In genomic region chr1:89070103-89070700, GRCm38 (mm10) we compare ENCODE assay signal across 8 mouse cellular contexts. TPM values are rescaled to one million over a fixed set of nuclear protein-coding genes. Genes with fewer than 3 reads are reported as not detected.
DNase-seq lines count a peak whose midpoint lies in the region; ATAC-seq lines count a peak whose summit lies in the region.

Gene Sh3bp4 (plus strand): TSS chr1:89070415.

- DNase-seq in adrenal gland, adult 2 months = peak; percentile 100
- DNase-seq in embryo, embryonic 11 days = peak; percentile 100
- DNase-seq in gastrocnemius, postnatal 14 days = peak; percentile 100
- peak; percentile 98 for DNase-seq in induced T-regulatory cell, adult 2 months (ENCODE audit: low read depth)
- DNase-seq in left cerebral cortex, adult 8-10 months (ENCODE audit: low spot score in 2 of 2) = peak; percentile 86 to 95
- peak; percentile 96 for DNase-seq in right cerebral cortex, adult 18-20 months
- DNase-seq in urinary bladder, adult 2 months (ENCODE audit: low spot score) = peak; percentile 95

- peak; percentile 89 for ATAC-seq in megakaryocyte, adult 5-6 weeks (ENCODE audit: poor library complexity, severe bottlenecking)

- intact Hi-C loops in gastrocnemius, postnatal 14 days (cut with DNase I; ENCODE audit: low total_unique reads) = loop anchor here (10.0 kb wide), 1 partner anchor 315 kb away; no protein-coding TSS in a partner anchor

RNA-seq across cellular contexts. Expression of gene Sh3bp4, which starts in this region (rescaled TPM):
- total RNA-seq in adrenal gland, adult 2 months (2021) = 10 to 100 TPM; 16.4 to 21.3 TPM
- polyA plus RNA-seq in adrenal gland, adult 2 months (2012; rRNA removed) = 11.8 and 13.7 TPM in 2 replicates
- 1 to 10 TPM; 5.1 to 6.9 TPM for total RNA-seq in gastrocnemius, postnatal 14 days (2021)
- 10 to 100 TPM; 16.2 to 17.6 (median 17.2) TPM for total RNA-seq in left cerebral cortex, adult 8-10 months (2022)
- 1.9 and 3.6 TPM in 2 replicates for total RNA-seq in megakaryocyte, adult 5-6 weeks (2015)
- 0.94 and 1.3 TPM in 2 replicates for total RNA-seq in megakaryocyte, adult 5-6 weeks (2017)
- polyA plus RNA-seq in urinary bladder, adult 2 months (2012; rRNA removed) = 11.4 and 12.0 TPM in 2 replicates

Comparison
In these comparisons a context has a peak if more than half of its experiments do, and no peak if none do; other contexts are left out.
1. Peak in every context shown above with its lines: DNase-seq and ATAC-seq.